Mouse (Mus musculus) effector memory CD4-positive, alpha-beta T cell, adult 5 months (primary cell): ENCODE data around the gene Rpe. TPM values are rescaled to one million over a fixed set of nuclear protein-coding genes. Genes with fewer than 3 reads are reported as not detected.

Experiments
- polyA plus RNA-seq: library from polyadenylated mRNA; unstranded; fragments of 100-300 nt; shearing (Covaris generic); gene quantifications from one replicate; pipeline ENCODE4 v1.2.1, GENCODE M21; 2017

The Rpe gene
- 37.5 TPM for polyA plus RNA-seq

GRCm38 (mm10) chr1:66700693-66701575 lies at the start of gene Rpe:
TSS of gene Rpe (plus strand) at chr1:66700831.

Other genes starting within 250 kb of the Rpe start
- 1.2 TPM for gene Unc80, start 232.5 kb upstream of the Rpe start, polyA plus RNA-seq
- 41.1 TPM for gene Kansl1l, start 116.7 kb downstream of the Rpe start, polyA plus RNA-seq
- gene Acadl, start 162.4 kb downstream of the Rpe start, polyA plus RNA-seq, result 74.1 TPM
- gene Myl1, start 244.6 kb downstream of the Rpe start, polyA plus RNA-seq, result not detected